Mouse (Mus musculus): ENCODE data around the gene Ift122. TPM values are rescaled to one million over a fixed set of nuclear protein-coding genes. Genes with fewer than 3 reads are reported as not detected.

Ift122 gene
- total and polyA plus RNA-seq, 3 experiments: 3.3 to 8.0 TPM; not detected in 1

DNA sequence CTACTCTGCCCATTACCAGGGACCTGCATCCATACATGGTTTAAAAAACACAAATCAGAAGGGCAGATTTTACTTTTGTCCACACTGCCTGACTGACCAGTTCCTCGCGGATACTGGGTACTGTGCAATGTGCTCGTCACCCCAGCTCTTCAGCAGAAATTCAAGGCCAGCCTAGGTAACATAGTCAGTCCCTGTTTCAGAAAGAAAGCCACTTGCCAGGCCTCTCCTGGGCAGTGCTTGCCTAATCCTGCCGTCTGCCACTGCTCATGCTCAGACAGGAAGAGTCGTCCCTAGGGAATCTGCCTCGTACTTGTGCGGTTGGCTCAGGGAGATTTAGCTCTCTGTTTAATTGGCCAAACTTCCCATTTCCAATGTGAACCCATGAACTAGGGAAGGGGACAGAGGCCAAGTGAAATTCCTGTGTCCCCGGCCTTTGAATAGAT lies 48.2 kb downstream of the Ift122 start:
- no peak for DNase-seq (ENCODE audit: low read depth, low spot score)
- no peak for TF ChIP-seq ZKSCAN1 (IDR thresholded peaks at IDR 0.05; ENCODE audit: low read depth, low read length)
- no peak for TF ChIP-seq MXI1 (IDR thresholded peaks at IDR 0.05; ENCODE audit: low read depth, low read length)
- TF ChIP-seq POLR2A (IDR thresholded peaks at IDR 0.05; ENCODE audit: control insufficient read depth in 1 of 2, insufficient read depth in 1 of 2, low read depth in 1 of 2, low read length in 2 of 2, poor library complexity in 1 of 2): no peak
- TF ChIP-seq UBTF (IDR thresholded peaks at IDR 0.05; ENCODE audit: borderline replicate concordance, insufficient read depth, low read depth, low read length): no peak
- no peak for TF ChIP-seq CHD2 (IDR thresholded peaks at IDR 0.05; ENCODE audit: low read length)
- no peak for TF ChIP-seq ZMIZ1 (IDR thresholded peaks at IDR 0.05; ENCODE audit: low read depth, low read length)
- no peak for TF ChIP-seq CTCF (IDR thresholded peaks at IDR 0.05 in 2 of 3, conservative IDR thresholded peaks at IDR 0.05 in 1 of 3; ENCODE audit: control insufficient read depth in 1 of 3, insufficient read depth in 1 of 3, low read depth in 2 of 3, low read length in 3 of 3, poor library complexity in 1 of 3, severe bottlenecking in 1 of 3)
- no peak for TF ChIP-seq ZNF384 (IDR thresholded peaks at IDR 0.05; ENCODE audit: low read depth, low read length)
- TF ChIP-seq ZC3H11A (IDR thresholded peaks at IDR 0.05; ENCODE audit: low read depth, low read length): no peak
- TF ChIP-seq MYB (IDR thresholded peaks at IDR 0.05; ENCODE audit: low read depth, low read length): no peak
- TF ChIP-seq TCF12 (IDR thresholded peaks at IDR 0.05; ENCODE audit: low read depth, low read length): no peak
- TF ChIP-seq MYC (IDR thresholded peaks at IDR 0.05; ENCODE audit: low read depth, low read length): no peak
- TF ChIP-seq KAT2A (conservative IDR thresholded peaks at IDR 0.05; ENCODE audit: low read depth, low read length): no peak
- TF ChIP-seq NELFE (IDR thresholded peaks at IDR 0.05; ENCODE audit: low read depth, low read length): no peak
- no peak for TF ChIP-seq MEF2A (IDR thresholded peaks at IDR 0.05; ENCODE audit: extremely low read depth, insufficient replicate concordance, low read depth, low read length, poor library complexity, severe bottlenecking)
- no peak for TF ChIP-seq POLR2AphosphoS5 (IDR thresholded peaks at IDR 0.05; ENCODE audit: borderline replicate concordance, low read depth, low read length)
- Histone ChIP-seq H3K4me1 (ENCODE audit: control insufficient read depth in 1 of 2, insufficient read depth in 2 of 2, low read length in 2 of 2) (peaks cover 3% of the 10 kb centered on the region in 2 experiments; a peak in 3 of 4 replicates), H3K27me3 (ENCODE audit: control insufficient read depth in 1 of 2, insufficient read depth in 2 of 2, low read length in 2 of 2) (no peaks in the 10 kb centered on the region), H3K9me3 (replicated peaks; ENCODE audit: insufficient read depth, low read length) (no peaks in the 10 kb centered on the region), H3K79me2 (ENCODE audit: control insufficient read depth, insufficient read depth, low read length, poor library complexity) (no peaks in the 10 kb centered on the region), H3K4me3 (ENCODE audit: control insufficient read depth in 1 of 2, insufficient read depth in 1 of 2, low read depth in 2 of 2, low read length in 2 of 2) (no peak overlapping the region), H3K27ac (ENCODE audit: control insufficient read depth, low read depth, low read length) (no peak overlapping the region), H3K9ac (ENCODE audit: control insufficient read depth, low read depth, low read length, poor library complexity, severe bottlenecking) (no peak overlapping the region), H3K36me3 (ENCODE audit: control insufficient read depth in 1 of 2, insufficient read depth in 2 of 2, low read length in 2 of 2) (peaks cover 0 to 4% of the 10 kb centered on the region in 2 experiments; a peak in 1 of 4 replicates)

DNA sequence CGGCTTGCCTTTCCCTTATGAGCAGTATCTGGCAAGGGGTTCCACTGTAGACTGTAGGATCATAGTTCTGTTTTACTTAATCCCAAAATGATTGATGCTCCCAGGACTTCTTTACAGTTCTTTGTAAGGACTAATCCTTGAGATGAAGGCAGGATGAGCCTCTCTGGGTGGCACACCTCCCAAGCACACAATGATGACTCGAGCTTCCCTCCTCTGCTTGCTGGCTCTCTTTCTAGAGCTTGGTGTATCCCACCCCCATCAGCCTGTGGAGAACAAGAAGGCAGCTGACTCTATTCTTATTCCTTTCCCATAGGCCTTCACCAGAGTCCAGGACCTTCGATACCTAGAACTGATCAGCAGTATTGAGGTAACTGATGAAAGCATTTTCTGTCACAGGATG lies 49.3 kb downstream of the Ift122 start:
- Histone ChIP-seq H3K27me3 (ENCODE audit: control insufficient read depth in 1 of 2, insufficient read depth in 2 of 2, low read length in 2 of 2) (no peaks in the 10 kb centered on the region), H3K36me3 (ENCODE audit: control insufficient read depth in 1 of 2, insufficient read depth in 2 of 2, low read length in 2 of 2) (peaks cover 0 to 11% of the 10 kb centered on the region in 2 experiments; a peak in 1 of 4 replicates), H3K4me3 (ENCODE audit: control insufficient read depth in 1 of 2, insufficient read depth in 1 of 2, low read depth in 2 of 2, low read length in 2 of 2) (no peak overlapping the region), H3K9ac (ENCODE audit: control insufficient read depth, low read depth, low read length, poor library complexity, severe bottlenecking) (no peak overlapping the region), H3K27ac (ENCODE audit: control insufficient read depth, low read depth, low read length) (no peak overlapping the region), H3K9me3 (replicated peaks; ENCODE audit: insufficient read depth, low read length) (no peaks in the 10 kb centered on the region), H3K79me2 (ENCODE audit: control insufficient read depth, insufficient read depth, low read length, poor library complexity) (no peaks in the 10 kb centered on the region), H3K4me1 (ENCODE audit: control insufficient read depth in 1 of 2, insufficient read depth in 2 of 2, low read length in 2 of 2) (peaks cover 8 to 11% of the 10 kb centered on the region in 2 experiments; a peak in 3 of 4 replicates)
- DNase-seq (ENCODE audit: low read depth, low spot score): no peak
- TF ChIP-seq CHD1 (IDR thresholded peaks at IDR 0.05; ENCODE audit: low read depth, low read length): no peak
